Mouse (Mus musculus): ENCODE data around the gene Rnf144b. TPM values are rescaled to one million over a fixed set of nuclear protein-coding genes. Genes with fewer than 3 reads are reported as not detected.

The Rnf144b gene
- polyA plus RNA-seq, 1 experiment from 2014 or later, result 0.91 TPM

DNA sequence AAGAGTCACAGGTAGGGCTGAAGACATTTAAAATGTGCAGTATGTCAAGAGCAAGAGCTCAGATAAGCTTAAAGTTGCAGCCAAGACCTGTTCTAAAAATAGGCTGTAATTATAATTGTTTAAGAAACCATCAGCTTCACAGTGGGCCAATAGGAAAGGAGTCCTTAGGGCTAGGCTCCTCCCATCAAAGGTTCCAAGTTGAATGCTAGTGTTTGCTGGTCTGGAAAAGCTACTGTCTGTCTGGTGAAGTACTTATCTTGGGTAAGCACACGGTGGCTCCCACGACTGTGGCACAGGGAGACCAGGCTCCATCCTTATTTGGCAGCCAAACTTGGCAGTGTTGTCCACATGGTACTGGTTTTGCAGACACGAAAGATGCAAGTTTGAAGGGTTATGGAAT, 9.5 kb upstream of the Rnf144b start:
- 67% methylated on average over 3 of the region's 3 CpGs for WGBS
- no peaks in the 10 kb centered on the region for H3K27me3 ChIP-seq (replicated peaks; ENCODE audit: control insufficient read depth, insufficient read depth, low read length)

GRCm38 (mm10) chr13:47116000-47116399, 6.5 kb upstream of the Rnf144b start:
- 90% methylated on average over 3 of the region's 3 CpGs for WGBS
- no peak for DNase-seq (ENCODE audit: low spot score)

More for the DNA sequence above, 9.5 kb upstream of the Rnf144b start:
- no peaks in the 10 kb centered on the region for H3K9me3 ChIP-seq (replicated peaks; ENCODE audit: control insufficient read depth, low read length)
- DNase-seq (ENCODE audit: low spot score), result no peak
- H3K4me1 ChIP-seq (ENCODE audit: control insufficient read depth, insufficient read depth, low read length), result no peaks in the 10 kb centered on the region
- H3K4me2 ChIP-seq (ENCODE audit: low read length), result no peak overlapping the region
- no peak overlapping the region for H3K27ac ChIP-seq (ENCODE audit: low read depth, low read length)
- no peak for ATAC-seq
- H3K36me3 ChIP-seq (ENCODE audit: control insufficient read depth, insufficient read depth, low read length), result no peaks in the 10 kb centered on the region
- H3K4me3 ChIP-seq (ENCODE audit: low read depth, low read length), result no peak overlapping the region
- H3K9ac ChIP-seq (ENCODE audit: low read length), result no peak overlapping the region

DNA sequence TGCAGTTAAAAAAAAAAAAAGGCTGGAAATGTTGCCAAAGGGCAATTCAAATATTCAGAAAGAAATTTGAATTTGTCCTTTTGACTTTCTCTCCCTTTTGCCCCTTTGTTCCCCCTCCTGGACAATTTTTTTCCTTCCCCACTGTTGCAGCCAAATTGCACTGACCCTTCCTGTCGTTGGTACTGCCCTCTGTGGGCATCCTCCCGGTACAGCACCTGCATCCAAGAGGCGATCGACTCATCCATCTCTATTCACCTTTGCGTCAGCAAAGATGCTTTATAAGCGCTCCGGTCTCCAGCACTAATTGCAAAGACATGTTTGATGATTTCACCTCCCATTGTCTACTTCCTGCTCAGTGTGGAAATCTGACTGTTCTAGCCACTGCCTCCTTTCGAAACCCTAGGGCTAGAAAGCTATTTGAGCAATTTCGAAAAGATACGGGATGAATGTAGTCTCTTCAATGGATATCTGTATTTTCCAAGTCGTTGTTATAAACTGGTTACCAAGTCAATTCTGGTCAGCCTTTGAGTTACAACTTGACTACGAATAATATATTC, 1.0 kb upstream of the Rnf144b start:
- ATAC-seq, result no peak
- no peaks in the 10 kb centered on the region; the same call in 1 of the 2 replicates for H3K4me1 ChIP-seq (ENCODE audit: control insufficient read depth, insufficient read depth, low read length)
- H3K4me2 ChIP-seq (ENCODE audit: low read length), result 0 out of 2 replicates have a peak overlapping the region, but pooled peaks have one; percentile 99
- peaks cover 8% of the 10 kb centered on the region; the same call in 1 of the 2 replicates for H3K27me3 ChIP-seq (replicated peaks; ENCODE audit: control insufficient read depth, insufficient read depth, low read length)
- H3K27ac ChIP-seq (ENCODE audit: low read depth, low read length), result no peak overlapping the region
- WGBS, result 33% methylated on average over 12 of the region's 12 CpGs
- no peaks in the 10 kb centered on the region for H3K9me3 ChIP-seq (replicated peaks; ENCODE audit: control insufficient read depth, low read length)
- H3K4me3 ChIP-seq (ENCODE audit: low read depth, low read length), result no peak overlapping the region
- H3K9ac ChIP-seq (ENCODE audit: low read length), result no peak overlapping the region
- H3K36me3 ChIP-seq (ENCODE audit: control insufficient read depth, insufficient read depth, low read length), result no peaks in the 10 kb centered on the region
- no peak for DNase-seq (ENCODE audit: low spot score)

More at GRCm38 (mm10) chr13:47116000-47116399, 6.5 kb upstream of the Rnf144b start:
- H3K27me3 ChIP-seq (replicated peaks; ENCODE audit: control insufficient read depth, insufficient read depth, low read length), result no peaks in the 10 kb centered on the region
- H3K9me3 ChIP-seq (replicated peaks; ENCODE audit: control insufficient read depth, low read length), result no peaks in the 10 kb centered on the region
- H3K9ac ChIP-seq (ENCODE audit: low read length), result no peak overlapping the region
- no peak overlapping the region for H3K27ac ChIP-seq (ENCODE audit: low read depth, low read length)
- no peak overlapping the region for H3K4me3 ChIP-seq (ENCODE audit: low read depth, low read length)
- no peak for ATAC-seq
- no peaks in the 10 kb centered on the region for H3K36me3 ChIP-seq (ENCODE audit: control insufficient read depth, insufficient read depth, low read length)
- no peak overlapping the region for H3K4me2 ChIP-seq (ENCODE audit: low read length)
- no peaks in the 10 kb centered on the region for H3K4me1 ChIP-seq (ENCODE audit: control insufficient read depth, insufficient read depth, low read length)

DNA sequence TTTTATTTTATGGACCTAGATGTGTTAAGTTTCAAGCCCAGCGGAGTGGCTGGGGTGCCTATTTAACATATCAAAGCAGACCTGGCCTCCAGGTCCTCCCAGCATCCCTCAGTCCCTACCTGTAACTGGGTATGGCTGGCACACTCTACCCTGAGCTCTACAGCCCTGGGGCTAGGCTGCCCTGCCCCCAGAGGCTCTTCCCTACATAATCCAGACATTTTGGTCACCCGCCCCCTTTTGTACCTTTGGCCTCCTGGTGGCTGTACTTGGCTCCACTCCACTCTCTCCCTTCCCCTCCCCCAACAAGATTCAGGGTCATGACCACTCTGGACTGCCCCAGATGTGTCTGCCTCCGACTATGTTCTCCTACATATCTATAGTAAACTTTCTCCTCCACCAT, 2.0 kb downstream of the Rnf144b start:
- H3K4me1 ChIP-seq (ENCODE audit: control insufficient read depth, insufficient read depth, low read length), result no peaks in the 10 kb centered on the region; the same call in 1 of the 2 replicates
- H3K9ac ChIP-seq (ENCODE audit: low read length), result no peak overlapping the region
- 49% methylated on average over 3 of the region's 3 CpGs for WGBS
- H3K36me3 ChIP-seq (ENCODE audit: control insufficient read depth, insufficient read depth, low read length), result no peaks in the 10 kb centered on the region
- ATAC-seq (no peak), DNase-seq (ENCODE audit: low spot score) (no peak)
- no peak overlapping the region for H3K27ac ChIP-seq (ENCODE audit: low read depth, low read length)
- no peak overlapping the region for H3K4me3 ChIP-seq (ENCODE audit: low read depth, low read length)
- peaks cover 8% of the 10 kb centered on the region; the same call in 1 of the 2 replicates for H3K27me3 ChIP-seq (replicated peaks; ENCODE audit: control insufficient read depth, insufficient read depth, low read length)
- no peak overlapping the region for H3K4me2 ChIP-seq (ENCODE audit: low read length)
- H3K9me3 ChIP-seq (replicated peaks; ENCODE audit: control insufficient read depth, low read length), result no peaks in the 10 kb centered on the region

DNA sequence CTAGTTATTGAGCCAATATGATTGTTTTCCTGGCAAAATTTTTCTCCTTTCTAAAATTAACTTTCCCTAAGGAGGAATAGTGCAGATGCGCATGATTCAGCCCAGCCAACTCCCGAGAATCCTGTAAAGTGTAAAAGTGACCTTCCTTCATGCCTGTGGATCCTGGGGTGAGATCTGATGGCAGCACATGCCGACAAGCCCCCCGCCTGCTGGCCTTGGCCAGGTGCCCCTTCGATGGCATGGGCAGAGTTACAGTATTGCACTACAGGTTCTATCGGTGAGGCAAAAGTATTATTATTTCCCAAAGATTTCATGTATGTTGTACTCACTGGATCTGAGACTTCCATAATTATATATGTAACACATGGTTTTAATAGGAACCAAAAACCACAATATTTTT, 2.5 kb downstream of the Rnf144b start:
- 87% methylated on average over 6 of the region's 6 CpGs for WGBS
- no peaks in the 10 kb centered on the region for H3K36me3 ChIP-seq (ENCODE audit: control insufficient read depth, insufficient read depth, low read length)
- H3K4me1 ChIP-seq (ENCODE audit: control insufficient read depth, insufficient read depth, low read length), result no peaks in the 10 kb centered on the region; the same call in 1 of the 2 replicates

DNA sequence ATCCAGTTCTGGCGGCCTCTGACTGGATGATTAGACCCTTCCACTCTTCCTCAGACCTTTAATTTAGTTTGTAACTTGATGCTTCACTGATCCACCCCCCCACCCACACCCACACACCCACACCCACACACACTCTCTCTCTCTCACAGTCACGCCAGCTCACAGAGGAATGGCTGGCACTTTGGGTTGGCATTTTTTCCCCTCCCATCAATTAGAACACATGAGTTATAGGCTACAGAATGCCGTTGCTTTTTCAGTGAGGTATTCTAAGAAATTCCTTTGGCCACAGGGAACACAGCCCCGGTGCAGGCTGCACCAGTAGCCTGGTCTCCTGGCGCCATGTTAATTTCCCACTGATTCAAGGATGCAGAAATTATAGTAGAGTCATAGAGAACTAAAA, 3.1 kb downstream of the Rnf144b start:
- DNase-seq (ENCODE audit: low spot score) (no peak), ATAC-seq (no peak)
- Histone ChIP-seq H3K36me3 (ENCODE audit: control insufficient read depth, insufficient read depth, low read length) (no peaks in the 10 kb centered on the region), H3K4me3 (ENCODE audit: low read depth, low read length) (no peak overlapping the region), H3K9ac (ENCODE audit: low read length) (no peak overlapping the region), H3K27ac (ENCODE audit: low read depth, low read length) (no peak overlapping the region), H3K9me3 (replicated peaks; ENCODE audit: control insufficient read depth, low read length) (no peaks in the 10 kb centered on the region), H3K27me3 (replicated peaks; ENCODE audit: control insufficient read depth, insufficient read depth, low read length) (peaks cover 8% of the 10 kb centered on the region; the same call in 1 of the 2 replicates), H3K4me1 (ENCODE audit: control insufficient read depth, insufficient read depth, low read length) (no peaks in the 10 kb centered on the region; the same call in 1 of the 2 replicates), H3K4me2 (ENCODE audit: low read length) (no peak overlapping the region)
- 80% methylated on average over 5 of the region's 5 CpGs for WGBS

More for the DNA sequence above, 2.5 kb downstream of the Rnf144b start:
- H3K4me3 ChIP-seq (ENCODE audit: low read depth, low read length), result no peak overlapping the region
- ATAC-seq (no peak), DNase-seq (ENCODE audit: low spot score) (no peak)
- no peaks in the 10 kb centered on the region for H3K9me3 ChIP-seq (replicated peaks; ENCODE audit: control insufficient read depth, low read length)
- H3K27ac ChIP-seq (ENCODE audit: low read depth, low read length), result no peak overlapping the region
- H3K9ac ChIP-seq (ENCODE audit: low read length), result no peak overlapping the region
- peaks cover 8% of the 10 kb centered on the region; the same call in 1 of the 2 replicates for H3K27me3 ChIP-seq (replicated peaks; ENCODE audit: control insufficient read depth, insufficient read depth, low read length)
- no peak overlapping the region for H3K4me2 ChIP-seq (ENCODE audit: low read length)

DNA sequence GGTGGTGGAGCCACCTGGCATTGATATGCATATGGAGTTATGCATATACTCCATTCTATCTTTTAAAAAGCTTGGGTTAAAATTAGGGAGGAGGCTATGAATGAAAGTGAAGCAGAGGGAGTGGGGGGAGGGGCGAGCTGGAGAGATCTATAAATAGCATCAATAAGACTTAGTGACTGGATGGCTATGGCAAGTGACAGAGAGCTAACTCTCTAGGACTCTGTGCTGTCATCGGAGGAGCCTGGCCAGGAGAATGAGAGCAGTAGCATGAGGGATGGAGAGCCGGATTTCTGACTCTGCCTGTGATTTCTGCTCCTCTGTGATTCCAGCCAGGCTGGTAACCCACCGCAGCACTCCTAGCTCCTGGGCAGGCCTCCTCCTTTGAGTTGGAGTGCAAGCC, 6.6 kb downstream of the Rnf144b start:
- 71% methylated on average over 4 of the region's 4 CpGs for WGBS
- no peak overlapping the region for H3K4me3 ChIP-seq (ENCODE audit: low read depth, low read length)
- no peak overlapping the region for H3K27ac ChIP-seq (ENCODE audit: low read depth, low read length)
- DNase-seq (ENCODE audit: low spot score), result no peak
- no peaks in the 10 kb centered on the region for H3K27me3 ChIP-seq (replicated peaks; ENCODE audit: control insufficient read depth, insufficient read depth, low read length)
- no peak overlapping the region for H3K9ac ChIP-seq (ENCODE audit: low read length)
- no peaks in the 10 kb centered on the region for H3K4me1 ChIP-seq (ENCODE audit: control insufficient read depth, insufficient read depth, low read length)
- no peaks in the 10 kb centered on the region for H3K9me3 ChIP-seq (replicated peaks; ENCODE audit: control insufficient read depth, low read length)
- no peaks in the 10 kb centered on the region for H3K36me3 ChIP-seq (ENCODE audit: control insufficient read depth, insufficient read depth, low read length)
- ATAC-seq, result no peak
- no peak overlapping the region for H3K4me2 ChIP-seq (ENCODE audit: low read length)

DNA sequence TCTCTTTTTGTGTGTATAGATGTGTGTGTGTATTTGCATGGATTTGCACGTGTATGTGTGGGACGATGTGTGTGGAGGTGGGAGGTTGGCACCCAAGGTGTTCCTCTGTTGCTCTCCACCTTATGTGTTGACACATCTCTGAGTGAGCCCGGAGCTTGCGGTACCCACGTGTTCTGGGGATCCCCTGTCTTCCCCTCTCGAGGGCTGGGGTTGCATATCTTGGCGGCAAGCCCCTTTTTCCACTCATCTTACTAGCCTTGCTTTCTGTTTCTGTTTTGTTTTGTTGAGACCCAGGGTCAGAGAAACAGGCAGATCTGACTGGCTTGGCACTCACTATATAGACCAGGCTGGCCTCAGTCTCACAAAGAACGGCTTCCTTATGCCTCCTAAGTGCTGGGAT, 10.6 kb downstream of the Rnf144b start:
- Histone ChIP-seq H3K27ac (ENCODE audit: low read depth, low read length) (no peak overlapping the region), H3K9me3 (replicated peaks; ENCODE audit: control insufficient read depth, low read length) (no peaks in the 10 kb centered on the region), H3K9ac (ENCODE audit: low read length) (no peak overlapping the region), H3K36me3 (ENCODE audit: control insufficient read depth, insufficient read depth, low read length) (no peaks in the 10 kb centered on the region), H3K27me3 (replicated peaks; ENCODE audit: control insufficient read depth, insufficient read depth, low read length) (no peaks in the 10 kb centered on the region), H3K4me1 (ENCODE audit: control insufficient read depth, insufficient read depth, low read length) (no peaks in the 10 kb centered on the region), H3K4me3 (ENCODE audit: low read depth, low read length) (no peak overlapping the region), H3K4me2 (ENCODE audit: low read length) (no peak overlapping the region)
- 86% methylated on average over 8 of the region's 8 CpGs for WGBS
- DNase-seq (ENCODE audit: low spot score) (no peak), ATAC-seq (no peak)

DNA sequence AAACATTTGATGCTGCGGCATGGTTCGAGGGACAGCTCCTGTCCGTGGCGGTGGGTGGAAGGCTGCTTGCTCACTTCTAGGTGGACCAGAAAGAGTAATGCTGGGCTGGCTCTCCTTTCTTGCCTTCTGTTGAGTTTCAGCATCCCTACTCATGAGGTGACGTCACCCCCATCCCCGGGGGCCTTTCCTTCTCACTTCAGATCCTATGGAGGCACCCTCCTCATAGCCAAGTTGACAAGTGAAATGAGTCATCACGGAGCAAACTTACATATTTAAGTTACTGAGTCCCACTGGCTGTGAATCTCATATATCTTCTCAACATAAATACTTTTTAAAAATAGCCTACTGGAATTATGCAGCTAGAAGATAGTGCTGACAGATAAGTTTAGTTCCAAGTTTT, 12.4 kb downstream of the Rnf144b start:
- Histone ChIP-seq H3K27me3 (replicated peaks; ENCODE audit: control insufficient read depth, insufficient read depth, low read length) (no peaks in the 10 kb centered on the region), H3K4me3 (ENCODE audit: low read depth, low read length) (no peak overlapping the region), H3K4me2 (ENCODE audit: low read length) (no peak overlapping the region), H3K9me3 (replicated peaks; ENCODE audit: control insufficient read depth, low read length) (no peaks in the 10 kb centered on the region), H3K27ac (ENCODE audit: low read depth, low read length) (no peak overlapping the region), H3K36me3 (ENCODE audit: control insufficient read depth, insufficient read depth, low read length) (no peaks in the 10 kb centered on the region), H3K4me1 (ENCODE audit: control insufficient read depth, insufficient read depth, low read length) (no peaks in the 10 kb centered on the region), H3K9ac (ENCODE audit: low read length) (no peak overlapping the region)
- WGBS, result 93% methylated on average over 7 of the region's 7 CpGs
- DNase-seq (ENCODE audit: low spot score), result no peak
- no peak for ATAC-seq
